Mouse (Mus musculus) induced T-regulatory cell, adult 2 months (primary cell): ENCODE results near the gene Cytip.
A peak's percentile ranks its signal among the peaks of the same experiment; 100 is the strongest.

Source experiments
- DNase-seq: peaks from one replicate; pipeline ENCODE4 v3.0.0-alpha.2; 2012; ENCODE audit warnings: low read depth

Gene Cytip

GRCm38 (mm10) chr2:58161813-58162212, 33.5 kb downstream of the Cytip start:
- peak; percentile 85 for DNase-seq

- peak; percentile 87 for DNase-seq
Observed at GRCm38 (mm10) chr2:58160541-58161307, 34.6 kb downstream of the Cytip start.

GRCm38 (mm10) chr2:58159880-58160279, 35.5 kb downstream of the Cytip start:
- peak; percentile 92 for DNase-seq

- peak; percentile 84 for DNase-seq
Observed at GRCm38 (mm10) chr2:58159121-58159520, 36.2 kb downstream of the Cytip start.

GRCm38 (mm10) chr2:58158539-58158938, 36.8 kb downstream of the Cytip start:
- DNase-seq = peak; percentile 81

GRCm38 (mm10) chr2:58158107-58158506, 37.2 kb downstream of the Cytip start:
- peak; percentile 81 for DNase-seq

GRCm38 (mm10) chr2:58157466-58157865, 37.9 kb downstream of the Cytip start:
- DNase-seq = no peak

- DNase-seq = peak; percentile 96
Observed at GRCm38 (mm10) chr2:58156495-58157392, 38.6 kb downstream of the Cytip start.

GRCm38 (mm10) chr2:58156108-58156415, 39.3 kb downstream of the Cytip start:
- peak; percentile 90 for DNase-seq

GRCm38 (mm10) chr2:58155271-58156107, 39.8 kb downstream of the Cytip start:
- DNase-seq = peak; percentile 89

GRCm38 (mm10) chr2:58154555-58154954, 40.8 kb downstream of the Cytip start:
- DNase-seq = peak; percentile 61

GRCm38 (mm10) chr2:58153742-58154141, 41.6 kb downstream of the Cytip start:
- DNase-seq = peak; percentile 90

GRCm38 (mm10) chr2:58149983-58150405, 45.3 kb downstream of the Cytip start:
- DNase-seq = peak; percentile 53

- DNase-seq = no peak
Observed at GRCm38 (mm10) chr2:58146572-58146971, 48.8 kb downstream of the Cytip start.

- DNase-seq = no peak
Observed at GRCm38 (mm10) chr2:58140531-58140930, 54.8 kb downstream of the Cytip start.

- DNase-seq = no peak
Observed at GRCm38 (mm10) chr2:58138611-58139010, 56.7 kb downstream of the Cytip start.

GRCm38 (mm10) chr2:58137676-58138075, 57.7 kb downstream of the Cytip start:
- peak; percentile 93 for DNase-seq

- peak; percentile 54 for DNase-seq
Observed at GRCm38 (mm10) chr2:58136526-58136925, 58.8 kb downstream of the Cytip start.

GRCm38 (mm10) chr2:58135061-58135463, 60.3 kb downstream of the Cytip start:
- DNase-seq = peak; percentile 84

- no peak for DNase-seq
Observed at GRCm38 (mm10) chr2:58132597-58132996, 62.7 kb downstream of the Cytip start.

GRCm38 (mm10) chr2:58129903-58130302, 65.4 kb downstream of the Cytip start:
- DNase-seq = peak; percentile 84

- DNase-seq = peak; percentile 35
Observed at GRCm38 (mm10) chr2:58111105-58111504, 84.2 kb downstream of the Cytip start.
